Mouse (Mus musculus): ENCODE measurements at regions not wholly inside any gene's neighbourhood (a gene's known extent, or its start where the extent isn't known, plus 50 kb on each side); places are given as distances from the start of the nearest gene placed in this dataset.

DNA sequence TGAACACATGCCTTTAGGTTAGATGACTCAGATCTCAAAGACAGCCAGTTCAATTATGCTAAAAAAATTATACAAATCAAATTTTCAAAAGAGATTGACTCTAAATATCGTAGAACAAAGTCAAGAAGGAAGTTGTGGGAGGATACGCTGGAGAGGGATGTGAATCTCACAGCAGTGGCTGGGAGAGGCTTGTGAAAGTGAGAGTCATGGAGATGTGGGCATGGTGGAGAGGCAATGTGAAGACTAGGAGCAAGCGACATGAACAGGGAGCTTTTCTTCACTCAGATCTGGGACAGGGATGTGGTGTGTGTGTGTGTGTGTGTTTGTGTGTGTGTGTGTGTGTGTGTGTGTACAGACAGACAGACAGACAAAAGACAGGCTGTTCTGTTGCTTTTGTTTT is 87.9 kb upstream of the Dlx2 start:
- ATAC-seq (ENCODE audit: extremely low read depth, insufficient number of reproducible peaks, low FRiP score, poor library complexity, severe bottlenecking), result no peak

DNA sequence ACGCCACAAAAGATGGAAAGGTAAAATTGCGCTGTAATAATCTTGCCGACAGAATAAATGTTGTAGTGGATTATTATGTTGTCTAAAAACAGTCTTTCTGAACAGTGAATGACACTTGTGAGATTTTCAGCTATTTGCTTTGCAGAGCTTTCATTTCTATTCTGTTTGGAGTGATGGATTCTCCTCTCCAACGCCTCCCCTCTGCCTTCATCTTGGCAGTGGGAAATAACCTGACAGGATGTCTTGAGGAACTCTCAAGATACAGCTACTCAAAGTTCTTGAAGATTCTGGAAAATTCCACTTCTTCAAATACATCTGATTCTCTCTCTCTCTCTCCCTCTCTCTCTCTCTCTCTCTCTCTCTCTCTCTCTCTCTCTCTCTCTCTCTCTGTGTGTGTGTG is 89.6 kb upstream of the Dlx2 start:
- no peak for ATAC-seq (ENCODE audit: extremely low read depth, insufficient number of reproducible peaks, low FRiP score, poor library complexity, severe bottlenecking)

- no peak for ATAC-seq (ENCODE audit: extremely low read depth, insufficient number of reproducible peaks, low FRiP score, poor library complexity, severe bottlenecking)
Observed at GRCm38 (mm10) chr2:71636590-71636989, 90.0 kb upstream of the Dlx2 start.

- no peak for ATAC-seq (ENCODE audit: extremely low read depth, insufficient number of reproducible peaks, low FRiP score, poor library complexity, severe bottlenecking)
Observed at GRCm38 (mm10) chr2:71640251-71640650, 93.7 kb upstream of the Dlx2 start.

GRCm38 (mm10) chr2:71644038-71644470 is 97.5 kb upstream of the Dlx2 start:
- ATAC-seq (ENCODE audit: extremely low read depth, insufficient number of reproducible peaks, low FRiP score, poor library complexity, severe bottlenecking), result 0 out of 2 replicates have a peak, but pooled peaks have one; percentile 9

- no peak for ATAC-seq (ENCODE audit: extremely low read depth, insufficient number of reproducible peaks, low FRiP score, poor library complexity, severe bottlenecking)
Observed at GRCm38 (mm10) chr2:71647914-71648497, 97.4 kb upstream of the Itga6 start.

DNA sequence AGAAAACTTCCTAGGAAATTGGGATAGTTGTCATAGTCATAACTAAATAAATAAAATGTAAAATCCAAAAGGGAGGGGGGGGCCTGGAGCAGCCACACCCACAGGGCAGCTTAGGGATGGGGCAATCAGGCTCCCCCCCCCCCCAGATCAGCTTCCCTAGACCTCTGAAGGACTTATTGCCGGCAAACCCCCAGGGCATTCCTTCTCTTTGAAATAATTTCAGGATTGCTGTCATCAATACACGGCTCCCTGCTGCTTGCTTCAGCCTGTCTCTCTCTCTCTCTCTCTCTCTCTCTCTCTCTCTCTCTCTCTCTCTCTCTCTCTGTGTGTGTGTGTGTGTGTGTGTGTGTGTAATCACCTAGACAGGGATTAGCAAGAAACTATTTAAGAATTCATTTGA is 93.8 kb upstream of the Itga6 start:
- no peak for ATAC-seq (ENCODE audit: extremely low read depth, insufficient number of reproducible peaks, low FRiP score, poor library complexity, severe bottlenecking)

DNA sequence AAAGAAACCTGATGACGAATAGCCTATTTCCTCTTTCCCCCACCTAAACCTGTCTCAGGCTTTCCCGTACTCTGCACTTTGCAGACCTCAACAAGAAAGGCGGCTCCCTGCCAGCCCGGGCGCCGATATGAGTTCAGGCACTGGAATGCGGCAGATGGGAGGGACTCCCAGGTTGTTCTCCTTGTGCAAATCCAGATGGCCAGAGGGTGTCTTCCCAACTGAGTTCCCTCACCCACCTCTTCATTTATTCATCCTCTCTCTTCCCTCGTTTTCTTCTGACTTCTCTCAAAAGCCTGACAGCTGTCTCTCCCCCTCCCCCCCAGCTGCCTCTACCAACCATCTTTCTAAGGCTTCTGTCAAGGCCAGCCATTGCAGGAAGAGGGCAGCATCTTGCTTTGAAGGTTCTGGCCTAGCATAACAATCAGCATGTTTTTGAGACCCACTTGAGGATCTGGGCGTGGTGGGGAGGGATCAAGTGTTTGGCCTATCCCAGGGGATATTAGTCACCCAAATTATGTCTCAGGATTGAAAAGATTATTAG is 93.1 kb upstream of the Itga6 start:
- ATAC-seq (ENCODE audit: extremely low read depth, insufficient number of reproducible peaks, low FRiP score, poor library complexity, severe bottlenecking), result no peak

- ATAC-seq (ENCODE audit: extremely low read depth, insufficient number of reproducible peaks, low FRiP score, poor library complexity, severe bottlenecking), result no peak
Observed at GRCm38 (mm10) chr2:71654817-71655503, 90.5 kb upstream of the Itga6 start.

GRCm38 (mm10) chr2:71655504-71656390 is 89.7 kb upstream of the Itga6 start:
- ATAC-seq (ENCODE audit: extremely low read depth, insufficient number of reproducible peaks, low FRiP score, poor library complexity, severe bottlenecking), result no peak

- no peak for ATAC-seq (ENCODE audit: extremely low read depth, insufficient number of reproducible peaks, low FRiP score, poor library complexity, severe bottlenecking)
Observed at GRCm38 (mm10) chr2:71656611-71657244, 88.7 kb upstream of the Itga6 start.

- no peak for ATAC-seq (ENCODE audit: extremely low read depth, insufficient number of reproducible peaks, low FRiP score, poor library complexity, severe bottlenecking)
Observed at GRCm38 (mm10) chr2:71661438-71661837, 84.0 kb upstream of the Itga6 start.

- peak; percentile 57 for ATAC-seq (ENCODE audit: extremely low read depth, insufficient number of reproducible peaks, low FRiP score, poor library complexity, severe bottlenecking)
Observed at GRCm38 (mm10) chr2:71661986-71662385, 83.4 kb upstream of the Itga6 start.

GRCm38 (mm10) chr2:71663453-71663852 is 82.0 kb upstream of the Itga6 start:
- no peak for ATAC-seq (ENCODE audit: extremely low read depth, insufficient number of reproducible peaks, low FRiP score, poor library complexity, severe bottlenecking)

DNA sequence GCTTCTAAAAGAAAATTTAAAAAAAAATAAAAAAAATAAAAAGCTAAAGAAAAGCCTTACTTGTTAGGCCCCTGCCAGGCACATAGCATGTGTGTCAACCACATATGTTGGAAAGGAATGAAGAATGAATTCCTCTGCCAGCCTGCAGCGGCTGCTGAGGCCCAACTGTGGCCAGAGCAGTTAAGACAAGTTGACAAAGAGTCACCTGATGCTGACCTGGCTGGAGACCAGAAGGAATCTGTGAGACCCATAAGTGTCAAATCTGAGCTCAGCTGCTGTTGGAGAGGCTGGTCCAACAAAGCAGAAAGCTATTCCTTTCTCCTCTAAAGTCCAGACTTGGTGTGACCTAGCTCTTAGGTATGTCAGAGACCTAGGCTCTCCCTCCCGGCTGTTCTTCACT is 78.5 kb upstream of the Itga6 start:
- ATAC-seq (ENCODE audit: extremely low read depth, insufficient number of reproducible peaks, low FRiP score, poor library complexity, severe bottlenecking), result no peak

DNA sequence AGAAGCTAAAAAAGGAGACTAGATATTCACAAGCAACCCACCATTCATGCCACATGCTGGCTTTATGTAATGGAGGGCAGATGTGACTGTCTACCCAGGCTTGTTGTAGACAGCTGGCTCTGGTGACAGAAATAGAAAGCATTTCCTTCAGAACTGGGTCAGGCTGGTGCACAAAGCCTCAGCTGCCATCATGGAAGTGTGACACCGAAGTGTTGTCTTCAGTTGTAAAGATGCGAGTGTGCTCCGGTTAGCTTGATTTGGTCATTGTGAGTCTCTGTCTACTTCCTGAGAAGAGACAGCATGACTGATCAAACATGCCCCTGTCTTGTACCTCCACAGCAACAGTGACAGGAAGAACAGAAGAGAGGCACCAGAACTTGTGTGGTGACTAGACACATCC is 77.7 kb upstream of the Itga6 start:
- no peak for ATAC-seq (ENCODE audit: extremely low read depth, insufficient number of reproducible peaks, low FRiP score, poor library complexity, severe bottlenecking)

- no peak for ATAC-seq (ENCODE audit: extremely low read depth, insufficient number of reproducible peaks, low FRiP score, poor library complexity, severe bottlenecking)
Observed at GRCm38 (mm10) chr2:71670228-71670790, 75.1 kb upstream of the Itga6 start.

- no peak for ATAC-seq (ENCODE audit: extremely low read depth, insufficient number of reproducible peaks, low FRiP score, poor library complexity, severe bottlenecking)
Observed at GRCm38 (mm10) chr2:71670882-71671281, 74.5 kb upstream of the Itga6 start.
